Mouse (Mus musculus) telencephalon, adult 2 months (tissue): ENCODE results near the gene Eef1a2.
A peak's percentile ranks its signal among the peaks of the same experiment; 100 is the strongest.

ENCODE experiments used
- DNase-seq: peaks from one replicate; pipeline ENCODE4 v3.0.0-alpha.2; 2011; ENCODE audit warnings: low read depth, low spot score

Eef1a2 gene

GRCm38 (mm10) chr2:181133837-181134590, 22.8 kb downstream of the Eef1a2 start:
- DNase-seq, result no peak

- peak; percentile 69 for DNase-seq
Measured at GRCm38 (mm10) chr2:181130245-181130644, 26.6 kb downstream of the Eef1a2 start.

GRCm38 (mm10) chr2:181128963-181129362, 27.9 kb downstream of the Eef1a2 start:
- DNase-seq, result no peak

GRCm38 (mm10) chr2:181127786-181128185, 29.0 kb downstream of the Eef1a2 start:
- DNase-seq, result no peak

GRCm38 (mm10) chr2:181125726-181126455, 30.9 kb downstream of the Eef1a2 start:
- no peak for DNase-seq

GRCm38 (mm10) chr2:181122642-181123041, 34.2 kb downstream of the Eef1a2 start:
- no peak for DNase-seq

- DNase-seq, result no peak
Measured at GRCm38 (mm10) chr2:181120922-181121449, 35.8 kb downstream of the Eef1a2 start.

GRCm38 (mm10) chr2:181119952-181120351, 36.9 kb downstream of the Eef1a2 start:
- DNase-seq, result peak; percentile 92

GRCm38 (mm10) chr2:181116436-181116835, 40.4 kb downstream of the Eef1a2 start:
- DNase-seq, result no peak

- no peak for DNase-seq
Measured at GRCm38 (mm10) chr2:181115367-181115766, 41.4 kb downstream of the Eef1a2 start.

- no peak for DNase-seq
Measured at GRCm38 (mm10) chr2:181113762-181114361, 43.0 kb downstream of the Eef1a2 start.

- DNase-seq, result no peak
Measured at GRCm38 (mm10) chr2:181111665-181112064, 45.1 kb downstream of the Eef1a2 start.

GRCm38 (mm10) chr2:181104111-181104510, 52.7 kb downstream of the Eef1a2 start:
- DNase-seq, result no peak

- no peak for DNase-seq
Measured at GRCm38 (mm10) chr2:181102161-181102560, 54.7 kb downstream of the Eef1a2 start.

GRCm38 (mm10) chr2:181101626-181102025, 55.2 kb downstream of the Eef1a2 start:
- no peak for DNase-seq

GRCm38 (mm10) chr2:181100087-181100486, 56.7 kb downstream of the Eef1a2 start:
- DNase-seq, result no peak
